Mouse (Mus musculus) CD4-positive, CD25-positive, alpha-beta regulatory T cell, adult 4 months (primary cell): Measurements from ENCODE around the gene Olfr829. TPM values are rescaled to one million over a fixed set of nuclear protein-coding genes. Genes with fewer than 3 reads are reported as not detected.
"Not testable (repeated sequence)": the region's sequence is repeated elsewhere in the genome, so short reads cannot be mapped to it uniquely, and the experiment has no call there.

Source experiments
- ATAC-seq: one replicate; pipeline ENCODE4 v1.8.0; 2017
- polyA plus RNA-seq, 2 experiments: library from polyadenylated mRNA; unstranded; fragments of 100-300 nt; shearing (Covaris generic); gene quantifications; one replicate each; pipeline ENCODE4 v1.2.1; 2017

The Olfr829 gene
- not detected for polyA plus RNA-seq

- ATAC-seq: no peak
These were observed at the start of gene Olfr829 for GRCm38 (mm10) chr9:18854633-18855032. Olfr829 (plus strand) TSS chr9:18854933.

DNA sequence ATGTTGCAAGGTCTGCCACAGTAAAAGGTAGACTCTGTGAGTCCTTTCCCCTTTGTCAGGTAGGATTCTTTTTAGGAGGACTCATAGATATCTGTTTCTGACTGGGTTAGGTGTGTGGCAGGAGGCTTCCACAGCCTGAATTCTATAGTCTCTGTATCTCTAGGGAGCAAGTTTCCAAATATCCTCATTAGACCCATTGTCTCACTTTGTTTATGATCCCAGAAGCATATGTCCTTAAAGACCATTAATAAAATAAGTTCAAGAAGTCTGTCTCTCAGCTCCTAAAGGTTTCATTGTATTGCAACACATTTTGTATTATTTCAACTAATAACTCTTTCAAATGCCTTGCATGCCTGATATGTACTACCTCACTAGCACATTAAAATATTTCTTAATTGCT lies 35.3 kb upstream of the Olfr829 start, which contains the start of gene Olfr828:
Gene Olfr828, minus strand, starts transcription at position 101 of the 400 bp plus-strand sequence.
- no peak for ATAC-seq

GRCm38 (mm10) chr9:18874393-18874792 lies 19.7 kb downstream of the Olfr829 start, which contains the start of gene Olfr830:
Olfr830 (plus strand) TSS chr9:18874693.
- no peak for ATAC-seq

DNA sequence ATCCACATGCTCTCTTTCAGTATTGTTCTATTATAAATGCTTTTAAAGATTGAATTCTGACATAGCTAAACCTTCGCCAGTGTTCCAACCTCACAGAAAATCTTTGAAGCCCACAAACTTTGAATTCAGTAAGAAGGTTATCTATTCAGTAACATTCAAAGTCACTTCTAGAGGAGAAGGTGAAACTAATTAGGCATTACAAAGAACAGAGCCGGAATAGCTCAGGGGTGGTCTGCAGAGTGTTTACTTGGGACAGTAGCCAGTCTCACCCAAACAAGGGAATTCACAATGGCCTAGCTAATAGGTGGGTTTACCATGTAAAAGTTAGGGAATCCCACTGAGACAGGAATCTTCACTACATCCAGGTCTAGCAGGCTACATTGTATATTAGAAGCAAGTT lies 53.0 kb downstream of the Olfr829 start:
- ATAC-seq: not testable (repeated sequence)

Other genes with a start within 250 kb of the Olfr829 start
- 1 to 10 TPM in 1 of 2 experiments, under 1 TPM in 1; 0.78 to 1.6 TPM for gene Muc16, start 180.4 kb upstream of the Olfr829 start, polyA plus RNA-seq
- gene Olfr24, start 90.9 kb upstream of the Olfr829 start, polyA plus RNA-seq: not detected
- not detected for gene Olfr828, start 35.4 kb upstream of the Olfr829 start, polyA plus RNA-seq
- not detected for gene Olfr830, start 19.8 kb downstream of the Olfr829 start, polyA plus RNA-seq
- not detected for gene Olfr832, start 82.2 kb downstream of the Olfr829 start, polyA plus RNA-seq
- not detected for gene Olfr834, start 133.1 kb downstream of the Olfr829 start, polyA plus RNA-seq
- not detected for gene Olfr835, start 177.8 kb downstream of the Olfr829 start, polyA plus RNA-seq